Mouse (Mus musculus) liver, embryonic 13.5 days (tissue): ENCODE results near the gene Serpina3j. TPM values are rescaled to one million over a fixed set of nuclear protein-coding genes. Genes with fewer than 3 reads are reported as not detected.
"Not testable (repeated sequence)": the region's sequence is repeated elsewhere in the genome, so short reads cannot be mapped to it uniquely, and the experiment has no call there.

Source experiments
- ATAC-seq: fragments of 200-750 bp; cut with Nextera tagmentation; 2 replicates; pipeline ENCODE4 v1.8.0; 2017; ENCODE audit warnings: low read depth, mild to moderate bottlenecking, moderate number of reproducible peaks, moderate library complexity
- DNase-seq: peaks from one replicate; pipeline ENCODE4 v3.0.0; 2022
- H3K27ac ChIP-seq: fragments of 300-500 bp; sonication (generic); 2 replicates; pipeline ENCODE4 v1.5.1; 2015; ENCODE audit warnings: moderate library complexity, mild to moderate bottlenecking, inconsistent platforms
- H3K27me3 ChIP-seq: fragments of 300-500 bp; sonication (generic); 2 replicates; pipeline ENCODE4 v1.6.1; 2015; ENCODE audit warnings: mild to moderate bottlenecking, inconsistent platforms
- H3K36me3 ChIP-seq: fragments of 300-500 bp; sonication (generic); 2 replicates; pipeline ENCODE4 v1.6.1; 2015; ENCODE audit warnings: mild to moderate bottlenecking, inconsistent platforms
- H3K4me1 ChIP-seq: fragments of 300-500 bp; sonication (generic); replicated peaks from 2 replicates; pipeline ENCODE4 v1.6.1; 2015; ENCODE audit warnings: inconsistent platforms
- H3K4me2 ChIP-seq: fragments of 300-500 bp; sonication (generic); 2 replicates; pipeline ENCODE4 v1.6.1; 2015; ENCODE audit warnings: inconsistent platforms, mild to moderate bottlenecking, moderate library complexity
- H3K4me3 ChIP-seq: fragments of 300-500 bp; sonication (generic); replicated peaks from 2 replicates; pipeline ENCODE4 v1.5.1; 2015; ENCODE audit warnings: mild to moderate bottlenecking, inconsistent platforms
- H3K9ac ChIP-seq: fragments of 300-500 bp; sonication (generic); 2 replicates; pipeline ENCODE4 v1.6.1; 2015; ENCODE audit warnings: mild to moderate bottlenecking, inconsistent platforms
- H3K9me3 ChIP-seq: fragments of 300-500 bp; sonication (generic); replicated peaks from 2 replicates; pipeline ENCODE4 v1.6.1; 2016; ENCODE audit warnings: inconsistent platforms
- WGBS: fragments of 180-500 bp; shearing (Covaris S2); methylation state at CpG from one replicate; pipeline ENCODE4 v1.1.7; 2015; ENCODE audit not compliant: insufficient replicate concordance; 5-methylcytosine and 5-hydroxymethylcytosine counted together
- polyA plus RNA-seq: library from polyadenylated mRNA; unstranded; fragments of >200 nt; fragmentation: Nextera tagmentation; extraction: Ambion mirVana; gene quantifications from 2 replicates; pipeline ENCODE4 v1.2.1, GENCODE M21; 2015

Gene Serpina3j
- polyA plus RNA-seq, 1 experiment from 2014 or later: not detected

- not testable (repeated sequence) for H3K36me3 ChIP-seq, DNase-seq, H3K9ac ChIP-seq, H3K9me3 ChIP-seq, H3K4me3 ChIP-seq, H3K4me2 ChIP-seq, H3K27me3 ChIP-seq, H3K27ac ChIP-seq, H3K4me1 ChIP-seq, ATAC-seq
Observed at GRCm38 (mm10) chr12:104336873-104337272, 22.5 kb downstream of the Serpina3j start.

DNA sequence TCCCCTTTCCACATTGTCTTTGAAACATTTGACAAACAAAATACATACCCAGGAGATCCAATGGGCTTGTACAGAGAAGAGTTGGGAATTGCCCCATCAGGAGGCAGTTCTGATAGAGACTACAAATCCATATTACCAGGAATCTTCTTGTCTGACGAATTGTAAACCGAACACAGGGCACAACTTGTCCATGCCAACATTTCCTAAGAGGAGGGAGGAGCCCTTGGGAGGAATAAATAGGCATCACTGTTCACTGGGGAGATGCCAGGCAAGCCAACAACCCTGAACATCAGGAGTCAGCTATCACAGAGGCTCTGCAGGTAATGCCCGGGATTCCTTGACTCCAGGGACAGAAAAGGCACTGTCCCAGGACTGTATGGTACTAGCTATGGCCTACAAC lies 23.9 kb downstream of the Serpina3j start, which contains the start of the genes Serpina3k and Serpina3m:
Gene Serpina3k (plus strand): TSS at position 261 of the 400 bp plus-strand sequence.
Gene Serpina3m (plus strand): TSS at position 261 of the 400 bp plus-strand sequence.
- 62% methylated on average over 3 of the region's 3 CpGs for WGBS
- not testable (repeated sequence) for ATAC-seq, H3K4me2 ChIP-seq, DNase-seq, H3K9ac ChIP-seq, H3K36me3 ChIP-seq, H3K9me3 ChIP-seq, H3K4me3 ChIP-seq, H3K4me1 ChIP-seq, H3K27ac ChIP-seq, H3K27me3 ChIP-seq

- DNase-seq (no peak), ATAC-seq (no peak)
- Histone ChIP-seq H3K4me2 (no peak overlapping the region), H3K9me3 (no peaks in the 10 kb centered on the region), H3K4me1 (no peaks in the 10 kb centered on the region), H3K9ac (no peak overlapping the region), H3K27ac (no peak overlapping the region), H3K36me3 (no peaks in the 10 kb centered on the region), H3K4me3 (no peak overlapping the region), H3K27me3 (no peaks in the 10 kb centered on the region)
- WGBS: 55% methylated on average over 3 of the region's 3 CpGs
Observed at GRCm38 (mm10) chr12:104338705-104339104, 24.4 kb downstream of the Serpina3j start.

DNA sequence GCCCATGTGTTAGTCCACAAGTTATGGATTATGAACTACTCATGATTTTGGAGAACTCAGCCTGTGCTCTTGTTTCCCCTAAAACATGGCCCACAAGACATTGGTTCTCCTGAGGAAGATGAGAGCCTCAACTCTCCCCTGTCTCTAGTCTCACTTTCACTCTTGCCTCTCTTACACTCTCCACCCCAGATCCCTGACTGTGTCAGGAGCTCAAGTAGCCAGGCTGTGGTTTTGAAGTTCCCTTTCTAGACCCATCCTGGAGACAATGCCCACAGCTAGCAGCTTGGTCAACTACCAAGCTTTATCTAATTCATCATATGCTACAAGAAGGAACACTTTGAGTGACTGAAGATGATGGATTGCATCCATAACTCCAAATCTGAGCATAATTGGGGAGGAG lies 28.1 kb downstream of the Serpina3j start:
- not testable (repeated sequence) for H3K4me2 ChIP-seq, DNase-seq, H3K27ac ChIP-seq, H3K27me3 ChIP-seq, H3K9ac ChIP-seq, H3K4me3 ChIP-seq, H3K9me3 ChIP-seq, H3K36me3 ChIP-seq, H3K4me1 ChIP-seq, ATAC-seq

- no peak for DNase-seq
- no peaks in the 10 kb centered on the region for H3K27me3 ChIP-seq
- H3K4me2 ChIP-seq: no peak overlapping the region
Observed at GRCm38 (mm10) chr12:104345181-104345580, 30.8 kb downstream of the Serpina3j start.

DNA sequence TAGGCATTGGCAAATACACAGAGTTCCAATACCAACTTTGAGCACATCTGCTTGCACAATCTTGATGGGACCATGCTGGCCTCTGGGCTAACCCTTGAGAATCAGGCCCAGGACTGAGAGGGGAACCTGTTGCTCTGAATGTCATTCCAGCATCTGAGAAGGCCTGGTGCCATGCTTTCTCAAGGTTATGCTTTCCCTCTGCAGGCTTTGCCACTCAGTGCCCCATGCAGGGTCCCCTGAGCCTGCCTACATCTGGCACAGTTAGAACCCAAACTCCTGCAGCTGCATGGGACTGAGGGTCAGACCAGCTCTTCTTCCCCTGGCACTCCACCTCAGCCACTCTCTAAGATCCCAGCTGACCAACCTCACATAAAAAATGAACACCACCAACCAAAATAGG lies 31.4 kb downstream of the Serpina3j start:
- no peaks in the 10 kb centered on the region for H3K27me3 ChIP-seq
- DNase-seq (no peak), ATAC-seq (no peak)
- no peak overlapping the region for H3K9ac ChIP-seq
- H3K4me3 ChIP-seq: no peak overlapping the region
- H3K4me2 ChIP-seq: no peak overlapping the region
- H3K27ac ChIP-seq: no peak overlapping the region
- no peaks in the 10 kb centered on the region for H3K36me3 ChIP-seq
- no peaks in the 10 kb centered on the region for H3K9me3 ChIP-seq
- H3K4me1 ChIP-seq: no peaks in the 10 kb centered on the region

More at GRCm38 (mm10) chr12:104345181-104345580, 30.8 kb downstream of the Serpina3j start:
- Histone ChIP-seq H3K9ac (no peak overlapping the region), H3K27ac (no peak overlapping the region), H3K9me3 (no peaks in the 10 kb centered on the region), H3K4me3 (no peak overlapping the region), H3K4me1 (no peaks in the 10 kb centered on the region), H3K36me3 (no peaks in the 10 kb centered on the region)
- WGBS: 78% methylated on average over 2 of the region's 2 CpGs
- ATAC-seq: no peak

DNA sequence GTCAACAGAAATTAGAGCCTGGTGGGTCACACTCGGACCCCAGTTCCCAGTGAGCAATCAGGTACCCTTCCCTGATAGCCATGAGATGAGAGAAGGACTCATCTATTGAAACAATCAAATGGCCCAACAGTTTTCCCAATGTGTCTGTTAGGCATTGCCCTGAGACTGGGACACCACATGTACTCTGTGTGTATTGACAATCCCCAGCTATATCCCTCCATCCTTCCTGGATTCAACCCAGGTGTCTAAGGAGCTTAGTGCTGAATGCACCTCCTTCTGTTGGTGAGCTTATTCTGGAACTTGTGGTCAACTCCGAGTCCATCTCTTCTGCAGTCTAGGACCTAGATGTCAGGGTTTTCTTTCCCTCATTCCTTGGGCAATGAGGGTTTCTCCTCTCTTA lies 32.7 kb downstream of the Serpina3j start:
- no peak for ATAC-seq
- no peak overlapping the region for H3K27ac ChIP-seq
- H3K4me3 ChIP-seq: no peak overlapping the region
- DNase-seq: no peak
- H3K9ac ChIP-seq: no peak overlapping the region
- H3K27me3 ChIP-seq: no peaks in the 10 kb centered on the region
- 48% methylated on average over 2 of the region's 2 CpGs for WGBS
- H3K36me3 ChIP-seq: no peaks in the 10 kb centered on the region
- no peaks in the 10 kb centered on the region for H3K9me3 ChIP-seq
- H3K4me1 ChIP-seq: no peaks in the 10 kb centered on the region
- no peak overlapping the region for H3K4me2 ChIP-seq

DNA sequence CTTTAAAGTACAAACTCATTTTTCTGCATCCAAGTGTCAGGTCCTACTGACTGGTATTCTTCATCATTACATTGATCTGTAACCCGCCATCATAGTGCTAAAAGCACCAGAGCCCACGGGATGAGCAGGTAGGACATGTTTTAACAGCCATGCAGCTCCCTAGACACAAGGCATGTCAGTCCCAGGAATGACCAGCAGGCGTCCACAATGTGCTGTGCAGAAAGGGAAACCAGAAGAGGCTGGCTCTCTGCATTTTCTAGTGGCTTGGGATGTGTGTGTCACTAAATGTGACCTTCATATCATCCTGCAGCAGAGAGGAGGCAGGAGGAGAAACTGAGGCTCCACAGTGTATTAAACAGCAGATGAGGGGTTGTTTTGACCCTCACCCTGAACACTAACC lies 37.5 kb downstream of the Serpina3j start:
- ATAC-seq, H3K4me2 ChIP-seq, DNase-seq, H3K4me1 ChIP-seq, H3K9me3 ChIP-seq, H3K27ac ChIP-seq, H3K27me3 ChIP-seq, H3K4me3 ChIP-seq, H3K9ac ChIP-seq, H3K36me3 ChIP-seq: not testable (repeated sequence)
- WGBS: 21% methylated on average over 3 of the region's 3 CpGs

- Histone ChIP-seq H3K27me3 (no peaks in the 10 kb centered on the region), H3K4me2 (no peak overlapping the region), H3K4me1 (no peaks in the 10 kb centered on the region), H3K4me3 (no peak overlapping the region), H3K9me3 (no peaks in the 10 kb centered on the region), H3K9ac (no peak overlapping the region), H3K36me3 (no peaks in the 10 kb centered on the region), H3K27ac (no peak overlapping the region)
- WGBS: 42% methylated on average over 3 of the region's 3 CpGs
- DNase-seq: no peak
- ATAC-seq: no peak
Observed at GRCm38 (mm10) chr12:104356006-104356405, 41.7 kb downstream of the Serpina3j start.

DNA sequence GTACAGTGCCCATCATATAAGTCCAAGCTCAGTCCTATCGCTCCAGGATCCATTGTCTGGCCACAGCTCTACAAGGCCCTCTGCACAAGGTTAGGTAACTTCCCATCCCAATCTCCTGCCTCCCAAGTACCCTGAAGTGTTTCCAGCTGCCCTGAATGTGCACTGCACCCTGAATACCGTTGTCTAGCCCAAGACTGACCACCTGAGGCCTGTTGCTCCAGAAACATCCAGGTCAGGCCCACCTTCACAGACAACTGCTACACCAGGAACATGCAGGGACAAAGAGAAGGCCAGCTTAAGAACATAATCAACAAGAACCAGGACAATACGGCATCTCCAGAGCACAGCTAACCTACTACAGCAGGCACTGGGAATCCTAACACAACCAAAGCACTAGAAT lies 55.6 kb downstream of the Serpina3j start:
- H3K36me3 ChIP-seq: no peaks in the 10 kb centered on the region
- H3K9ac ChIP-seq: no peak overlapping the region
- DNase-seq (no peak), ATAC-seq (no peak)
- H3K27me3 ChIP-seq: no peaks in the 10 kb centered on the region
- H3K4me2 ChIP-seq: no peak overlapping the region
- WGBS: 61% methylated on average over 3 of the region's 3 CpGs
- no peak overlapping the region for H3K4me3 ChIP-seq
- no peaks in the 10 kb centered on the region for H3K4me1 ChIP-seq
- no peak overlapping the region for H3K27ac ChIP-seq
- no peaks in the 10 kb centered on the region for H3K9me3 ChIP-seq
